Mouse (Mus musculus): ENCODE data around the gene Zfp341. TPM values are rescaled to one million over a fixed set of nuclear protein-coding genes. Genes with fewer than 3 reads are reported as not detected.
A peak's percentile ranks its signal among the peaks of the same experiment; 100 is the strongest.

Zfp341 gene
- polyA plus RNA-seq, 1 experiment from 2014 or later, result 2.0 TPM

- H3K4me1 ChIP-seq (replicated peaks), result peaks cover 33% of the 10 kb centered on the region
- no peak overlapping the region for H3K4me2 ChIP-seq
- no peaks in the 10 kb centered on the region for H3K36me3 ChIP-seq
- H3K27me3 ChIP-seq, result no peaks in the 10 kb centered on the region
- H3K9ac ChIP-seq, result no peak overlapping the region
- no peak overlapping the region for H3K27ac ChIP-seq (replicated peaks)
- H3K4me3 ChIP-seq, result no peak overlapping the region
- 82% methylated on average over 3 of the region's 3 CpGs for WGBS
- no peak for ATAC-seq (ENCODE audit: low FRiP score, low read depth)
- H3K9me3 ChIP-seq, result no peaks in the 10 kb centered on the region
These were observed 40.1 kb upstream of the Zfp341 start for GRCm38 (mm10) chr2:154572996-154573395.

GRCm38 (mm10) chr2:154574271-154574670 lies 38.8 kb upstream of the Zfp341 start:
- Histone ChIP-seq H3K27me3 (no peaks in the 10 kb centered on the region), H3K4me2 (no peak overlapping the region), H3K4me1 (replicated peaks) (peaks cover 23% of the 10 kb centered on the region), H3K4me3 (no peak overlapping the region), H3K36me3 (no peaks in the 10 kb centered on the region), H3K9ac (no peak overlapping the region), H3K9me3 (no peaks in the 10 kb centered on the region), H3K27ac (replicated peaks) (no peak overlapping the region)
- 20% methylated on average over 7 of the region's 7 CpGs for WGBS
- ATAC-seq (ENCODE audit: low FRiP score, low read depth), result no peak

- no peak for ATAC-seq (ENCODE audit: low FRiP score, low read depth)
- Histone ChIP-seq H3K4me2 (no peak overlapping the region), H3K9ac (no peak overlapping the region), H3K27me3 (no peaks in the 10 kb centered on the region), H3K4me3 (no peak overlapping the region), H3K4me1 (replicated peaks) (peaks cover 14% of the 10 kb centered on the region), H3K36me3 (no peaks in the 10 kb centered on the region), H3K27ac (replicated peaks) (peak overlapping the region; percentile 11; the same call in 1 of the 2 replicates), H3K9me3 (no peaks in the 10 kb centered on the region)
- WGBS, result 21% methylated on average over 12 of the region's 12 CpGs
These were observed 36.0 kb upstream of the Zfp341 start for GRCm38 (mm10) chr2:154576876-154577743.

GRCm38 (mm10) chr2:154577744-154578067 lies 35.4 kb upstream of the Zfp341 start:
- Histone ChIP-seq H3K4me3 (no peak overlapping the region), H3K36me3 (no peaks in the 10 kb centered on the region), H3K9ac (no peak overlapping the region), H3K27ac (replicated peaks) (no peak overlapping the region), H3K9me3 (no peaks in the 10 kb centered on the region), H3K27me3 (no peaks in the 10 kb centered on the region), H3K4me2 (no peak overlapping the region), H3K4me1 (replicated peaks) (peaks cover 14% of the 10 kb centered on the region)
- WGBS, result 48% methylated on average over 6 of the region's 6 CpGs
- no peak for ATAC-seq (ENCODE audit: low FRiP score, low read depth)

DNA sequence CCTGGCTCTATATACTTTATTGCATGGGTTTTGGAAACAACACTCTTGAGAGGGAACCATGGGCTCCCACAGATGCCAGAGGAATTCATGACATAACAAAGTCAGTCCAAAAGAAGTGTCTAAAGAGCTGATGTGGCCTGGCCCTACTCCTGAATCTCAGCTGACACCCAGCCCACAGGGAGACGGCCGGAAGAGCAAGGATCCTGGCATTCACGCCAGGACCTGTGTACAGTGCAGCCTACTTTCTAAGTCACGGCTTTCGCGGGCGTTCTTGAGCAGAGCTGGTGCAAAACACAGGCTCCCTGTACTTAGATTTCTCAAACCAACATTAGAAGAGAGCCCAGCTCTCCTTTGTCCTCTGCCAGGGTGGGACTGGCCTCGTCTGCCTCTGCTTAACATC lies 32.5 kb upstream of the Zfp341 start:
- H3K4me2 ChIP-seq, result no peak overlapping the region
- 69% methylated on average over 8 of the region's 8 CpGs for WGBS
- H3K36me3 ChIP-seq, result no peaks in the 10 kb centered on the region
- H3K4me1 ChIP-seq (replicated peaks), result peaks cover 33% of the 10 kb centered on the region
- ATAC-seq (ENCODE audit: low FRiP score, low read depth), result no peak
- H3K9me3 ChIP-seq, result no peaks in the 10 kb centered on the region
- H3K9ac ChIP-seq, result no peak overlapping the region
- H3K27me3 ChIP-seq, result no peaks in the 10 kb centered on the region
- no peak overlapping the region for H3K4me3 ChIP-seq
- 0 out of 2 replicates have a peak overlapping the region, but pooled peaks have one; percentile 38 for H3K27ac ChIP-seq (replicated peaks)

DNA sequence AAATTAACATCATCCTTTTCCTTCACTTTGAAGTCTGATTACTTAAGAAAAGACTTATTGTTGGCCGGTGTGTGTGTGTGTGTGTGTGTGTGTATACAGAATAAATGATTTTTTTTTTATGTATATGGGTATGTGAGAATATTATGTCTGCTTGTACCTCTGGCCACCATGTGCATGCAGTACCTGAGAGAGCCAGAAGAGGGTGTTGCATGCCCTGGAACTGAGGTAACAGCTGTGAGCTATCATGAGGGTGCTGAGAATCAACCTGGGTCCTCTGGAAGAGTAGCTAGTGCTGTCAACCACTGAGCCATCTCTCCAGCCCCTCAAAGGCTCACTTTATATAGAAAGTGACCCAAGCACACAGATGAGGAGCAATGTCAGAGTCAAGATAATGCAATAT lies 31.7 kb upstream of the Zfp341 start:
- WGBS, result 93% methylated on average over 1 of the region's 1 CpGs
- no peaks in the 10 kb centered on the region for H3K9me3 ChIP-seq
- H3K27me3 ChIP-seq, result no peaks in the 10 kb centered on the region
- no peak overlapping the region for H3K4me3 ChIP-seq
- H3K4me1 ChIP-seq (replicated peaks), result peaks cover 37% of the 10 kb centered on the region
- H3K36me3 ChIP-seq, result no peaks in the 10 kb centered on the region
- ATAC-seq (ENCODE audit: low FRiP score, low read depth), result no peak
- H3K9ac ChIP-seq, result no peak overlapping the region
- no peak overlapping the region for H3K27ac ChIP-seq (replicated peaks)
- H3K4me2 ChIP-seq, result no peak overlapping the region

- no peak overlapping the region for H3K4me3 ChIP-seq
- peaks cover 8% of the 10 kb centered on the region; the same call in 1 of the 2 replicates for H3K36me3 ChIP-seq
- H3K4me1 ChIP-seq (replicated peaks), result peaks cover 23% of the 10 kb centered on the region
- no peaks in the 10 kb centered on the region for H3K27me3 ChIP-seq
- H3K9ac ChIP-seq, result no peak overlapping the region
- H3K27ac ChIP-seq (replicated peaks), result peak overlapping the region; percentile 46
- no peaks in the 10 kb centered on the region for H3K9me3 ChIP-seq
- ATAC-seq (ENCODE audit: low FRiP score, low read depth), result peak; percentile 84
- no peak overlapping the region; the same call in 1 of the 2 replicates for H3K4me2 ChIP-seq
- WGBS, result 42% methylated on average over 15 of the region's 15 CpGs
These were observed 28.9 kb upstream of the Zfp341 start for GRCm38 (mm10) chr2:154583906-154584872.

DNA sequence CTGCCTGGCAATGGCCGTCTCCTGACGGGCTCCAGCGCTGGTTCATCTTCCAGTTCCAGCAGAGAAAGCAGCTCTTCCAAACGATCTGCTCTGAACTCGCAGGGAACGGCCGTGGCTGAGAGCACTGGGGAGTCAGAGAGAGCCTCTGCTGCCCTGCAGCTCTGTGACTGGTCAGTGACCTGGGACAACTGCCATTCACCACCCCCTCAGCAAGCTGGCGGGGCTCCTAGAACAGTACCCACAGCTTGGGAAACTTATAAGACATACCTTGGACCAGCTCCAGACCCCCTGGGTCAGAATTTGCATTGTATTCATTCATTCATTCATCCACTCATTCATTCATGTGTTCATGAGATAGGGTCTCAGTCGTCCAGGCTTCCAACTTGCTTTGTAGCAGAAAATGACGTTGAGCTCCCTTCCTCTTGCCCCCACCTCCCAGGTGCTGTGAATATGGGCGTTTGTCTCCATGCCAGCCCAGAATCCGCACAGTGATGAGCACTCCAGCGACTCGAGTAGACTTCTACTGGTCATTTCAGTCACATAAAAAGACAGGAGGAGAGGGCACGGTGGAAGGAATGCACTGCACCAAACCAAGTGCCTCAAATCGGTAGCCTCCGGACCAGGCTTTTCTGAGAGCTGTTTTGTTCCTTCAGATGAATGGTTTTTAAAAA lies 28.0 kb upstream of the Zfp341 start:
- peaks cover 23% of the 10 kb centered on the region for H3K4me1 ChIP-seq (replicated peaks)
- no peak for ATAC-seq (ENCODE audit: low FRiP score, low read depth)
- H3K36me3 ChIP-seq, result peaks cover 8% of the 10 kb centered on the region; the same call in 1 of the 2 replicates
- no peak overlapping the region for H3K4me3 ChIP-seq
- H3K27me3 ChIP-seq, result no peaks in the 10 kb centered on the region
- no peaks in the 10 kb centered on the region for H3K9me3 ChIP-seq
- H3K9ac ChIP-seq, result no peak overlapping the region
- H3K27ac ChIP-seq (replicated peaks), result peak overlapping the region; percentile 46
- WGBS, result 49% methylated on average over 17 of the region's 17 CpGs
- H3K4me2 ChIP-seq, result no peak overlapping the region

- peaks cover 8% of the 10 kb centered on the region; the same call in 1 of the 2 replicates for H3K36me3 ChIP-seq
- peaks cover 23% of the 10 kb centered on the region for H3K4me1 ChIP-seq (replicated peaks)
- H3K27me3 ChIP-seq, result no peaks in the 10 kb centered on the region
- H3K4me2 ChIP-seq, result no peak overlapping the region
- no peak overlapping the region for H3K27ac ChIP-seq (replicated peaks)
- no peak overlapping the region for H3K9ac ChIP-seq
- 78% methylated on average over 5 of the region's 5 CpGs for WGBS
- H3K4me3 ChIP-seq, result no peak overlapping the region
- ATAC-seq (ENCODE audit: low FRiP score, low read depth), result no peak; the same call in 1 of the 2 replicates
- no peaks in the 10 kb centered on the region for H3K9me3 ChIP-seq
These were observed 26.7 kb upstream of the Zfp341 start for GRCm38 (mm10) chr2:154586405-154586804.

DNA sequence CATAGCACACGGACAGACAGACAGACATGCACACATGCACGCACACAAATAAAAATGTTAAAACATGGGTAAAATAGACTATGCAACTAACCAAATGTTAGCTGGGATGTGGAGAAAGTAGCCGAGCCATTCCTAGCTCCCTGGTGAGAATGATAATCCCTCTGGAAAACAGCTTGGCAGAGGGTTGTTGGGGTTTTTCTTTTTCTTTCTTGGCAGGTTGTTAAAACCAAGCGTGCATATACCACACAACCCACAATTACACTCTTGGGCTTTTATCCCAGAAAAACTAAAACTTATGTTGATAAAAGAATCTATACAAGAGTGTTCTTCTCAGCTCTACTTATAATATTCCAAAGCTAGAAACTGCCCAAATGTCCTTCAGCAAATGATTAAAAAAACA lies 24.0 kb upstream of the Zfp341 start:
- no peak overlapping the region for H3K27ac ChIP-seq (replicated peaks)
- H3K9ac ChIP-seq, result no peak overlapping the region
- WGBS, result 81% methylated on average over 4 of the region's 4 CpGs
- ATAC-seq (ENCODE audit: low FRiP score, low read depth), result no peak
- H3K4me1 ChIP-seq (replicated peaks), result peaks cover 19% of the 10 kb centered on the region
- peaks cover 8% of the 10 kb centered on the region; the same call in 1 of the 2 replicates for H3K36me3 ChIP-seq
- no peak overlapping the region for H3K4me3 ChIP-seq
- no peak overlapping the region for H3K4me2 ChIP-seq
- no peaks in the 10 kb centered on the region for H3K9me3 ChIP-seq
- H3K27me3 ChIP-seq, result no peaks in the 10 kb centered on the region

DNA sequence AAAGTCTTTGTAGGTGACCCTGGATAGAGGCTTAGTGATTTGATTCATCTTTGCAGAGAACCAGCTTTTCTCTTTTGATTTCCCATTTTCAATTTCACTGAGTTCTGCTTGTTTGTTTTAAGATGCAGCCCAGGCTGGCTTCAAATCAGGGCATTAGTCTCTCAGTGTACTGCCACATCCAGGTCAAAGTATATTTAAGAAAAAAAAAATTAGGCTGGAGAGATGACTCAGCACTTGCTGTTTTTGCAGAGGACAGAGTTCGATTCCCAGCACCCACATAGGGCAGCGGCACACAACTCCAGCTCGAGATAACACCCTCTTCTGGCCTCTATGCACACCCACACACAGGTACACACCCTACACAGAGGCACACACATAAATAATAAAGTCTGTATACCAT lies 21.9 kb upstream of the Zfp341 start:
- no peak overlapping the region for H3K9ac ChIP-seq
- H3K27ac ChIP-seq (replicated peaks), result no peak overlapping the region
- no peak overlapping the region for H3K4me2 ChIP-seq
- no peak for ATAC-seq (ENCODE audit: low FRiP score, low read depth)
- no peaks in the 10 kb centered on the region for H3K4me1 ChIP-seq (replicated peaks)
- H3K27me3 ChIP-seq, result no peaks in the 10 kb centered on the region
- WGBS, result 94% methylated on average over 3 of the region's 3 CpGs
- no peaks in the 10 kb centered on the region for H3K9me3 ChIP-seq
- no peak overlapping the region for H3K4me3 ChIP-seq
- H3K36me3 ChIP-seq, result peaks cover 8% of the 10 kb centered on the region; the same call in 1 of the 2 replicates

All from hindbrain, embryonic 15.5 days (tissue).